Mouse (Mus musculus) CD4-positive, CD25-positive, alpha-beta regulatory T cell, adult 2 months (primary cell): ENCODE measurements at regions not wholly inside any gene's neighbourhood (a gene's known extent, or its start where the extent isn't known, plus 50 kb on each side); places are given as distances from the start of the nearest gene placed in this dataset.

Source experiments
- DNase-seq: peaks from one replicate; pipeline ENCODE4 v3.0.0-alpha.2; 2012; ENCODE audit warnings: low read depth, low spot score

DNA sequence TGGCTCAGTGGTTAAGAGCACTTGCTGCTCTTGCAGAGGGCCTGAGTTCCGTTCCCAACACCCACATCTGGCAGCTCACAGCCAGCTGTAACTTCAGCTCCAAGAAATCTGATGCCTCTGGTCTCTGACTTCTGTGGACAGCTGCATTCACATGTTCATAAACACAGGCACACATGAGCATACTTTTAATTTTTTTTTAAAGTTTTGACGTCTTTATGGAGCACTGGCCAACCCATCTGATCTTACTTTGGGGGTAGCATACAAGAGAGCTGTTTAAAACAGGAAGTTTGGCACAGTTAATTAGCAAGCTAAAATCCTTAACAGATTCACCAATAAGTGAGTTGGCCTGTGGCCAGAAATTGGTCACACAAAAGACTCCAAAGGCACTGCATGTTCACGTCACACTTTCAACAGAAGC is 81.2 kb upstream of the Atl2 start:
- DNase-seq, result no peak

DNA sequence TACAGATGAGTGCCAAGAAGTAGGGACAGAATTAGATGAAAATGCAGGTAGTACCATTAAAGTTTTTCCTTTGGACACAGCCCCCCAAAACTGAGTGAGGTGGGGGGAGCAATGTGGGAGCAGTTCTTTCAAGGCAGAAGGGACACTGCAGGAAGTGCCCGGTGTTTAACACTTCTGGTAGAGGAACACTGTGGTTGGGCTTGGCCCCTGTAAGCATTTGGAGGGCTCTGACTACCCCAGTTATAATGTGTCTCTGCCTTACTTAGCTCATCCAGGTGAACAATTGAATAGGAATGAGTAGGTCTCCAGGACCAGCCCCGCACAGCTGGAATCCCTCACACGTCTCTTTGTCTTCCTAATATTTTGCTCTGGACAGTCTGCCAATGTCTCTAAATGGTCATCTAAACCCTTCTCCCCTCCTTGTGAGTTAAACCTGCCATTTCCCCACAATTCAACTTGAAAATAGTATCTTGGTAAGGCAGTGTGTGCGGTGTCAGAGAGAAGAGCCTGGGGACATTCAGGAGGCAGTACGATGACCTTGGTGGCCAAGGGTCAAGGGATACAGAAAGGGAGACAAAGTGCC is 80.7 kb upstream of the Atl2 start:
- DNase-seq, result no peak

DNA sequence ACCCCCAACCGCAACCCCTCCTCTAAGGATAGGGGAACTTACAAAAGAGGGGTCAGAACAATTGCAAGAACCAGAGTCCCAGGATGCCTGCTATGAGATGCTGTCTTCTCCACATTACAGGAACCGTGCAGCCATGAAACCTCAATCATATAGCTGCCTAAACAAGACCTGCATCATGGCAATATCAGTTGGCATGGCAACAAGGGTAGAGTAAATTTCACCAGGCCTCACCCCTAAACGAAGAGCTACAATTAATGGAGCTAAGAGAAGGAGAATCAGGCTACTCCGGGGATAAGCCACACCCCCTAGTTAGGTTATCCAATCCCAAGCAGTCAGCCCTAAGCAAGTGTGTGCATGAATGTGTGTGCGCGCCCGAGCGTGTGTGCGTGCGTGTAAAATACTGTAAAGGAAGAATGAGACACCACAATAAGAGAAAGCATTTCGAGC is 80.1 kb upstream of the Atl2 start:
- DNase-seq, result peak; percentile 69

DNA sequence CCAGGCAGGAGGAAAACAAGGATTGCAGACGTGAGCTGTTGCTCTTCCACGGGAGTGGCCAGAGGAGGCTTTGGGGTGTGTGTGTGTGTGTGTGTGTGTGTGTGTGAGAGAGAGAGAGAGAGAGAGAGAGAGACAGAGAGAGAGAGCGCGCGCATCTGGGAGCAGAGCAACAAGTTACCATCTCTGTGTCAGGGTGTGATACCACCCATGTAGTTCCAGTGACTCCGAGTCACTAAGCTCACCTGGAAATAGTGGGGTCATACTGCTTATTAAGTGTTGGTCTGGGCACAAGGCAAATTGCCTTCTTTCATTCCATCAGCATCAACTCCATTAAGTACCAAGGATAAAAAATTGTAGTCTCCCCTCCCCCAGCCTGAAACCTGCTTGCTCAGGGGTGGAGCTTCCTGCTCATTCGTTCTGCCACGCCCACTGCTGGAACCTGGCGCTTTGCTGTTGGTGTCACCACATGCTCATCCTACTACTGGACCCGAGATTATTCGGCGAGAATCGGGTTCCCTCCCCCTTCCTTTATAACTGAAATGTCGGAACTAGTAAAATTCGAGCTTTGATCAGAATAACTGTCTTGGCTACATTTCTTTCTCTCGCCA is 79.3 kb upstream of the Atl2 start:
- peak; percentile 65 for DNase-seq

DNA sequence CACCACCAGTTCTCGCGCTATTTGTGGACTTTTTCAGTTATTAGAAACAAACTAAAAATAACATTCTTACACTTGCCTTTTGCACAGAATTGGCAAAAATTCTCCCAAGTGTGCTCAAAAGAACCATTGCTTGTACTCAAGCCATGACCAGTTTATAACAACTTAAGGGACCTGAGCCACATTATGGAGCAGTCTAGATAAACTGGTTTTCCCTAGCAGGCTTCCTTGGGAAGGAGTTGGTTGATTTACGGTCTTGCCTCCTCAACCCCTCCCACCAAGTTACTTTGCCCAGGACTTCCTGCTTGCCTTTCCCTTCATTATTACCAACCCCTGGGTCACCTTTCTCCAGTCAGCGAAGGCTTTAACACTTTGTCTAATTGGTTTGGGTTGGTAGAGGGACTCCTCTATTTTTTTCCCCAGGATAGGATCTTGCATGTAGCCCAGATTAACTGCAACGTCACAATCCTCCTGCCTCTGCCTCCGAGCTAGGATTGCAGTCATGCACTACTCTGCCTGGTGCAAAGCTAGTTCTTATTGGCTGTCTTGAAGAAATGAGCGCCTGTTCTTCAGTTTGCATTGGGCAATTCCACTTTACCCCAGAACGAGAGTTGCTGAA is 75.9 kb upstream of the Atl2 start:
- no peak for DNase-seq

DNA sequence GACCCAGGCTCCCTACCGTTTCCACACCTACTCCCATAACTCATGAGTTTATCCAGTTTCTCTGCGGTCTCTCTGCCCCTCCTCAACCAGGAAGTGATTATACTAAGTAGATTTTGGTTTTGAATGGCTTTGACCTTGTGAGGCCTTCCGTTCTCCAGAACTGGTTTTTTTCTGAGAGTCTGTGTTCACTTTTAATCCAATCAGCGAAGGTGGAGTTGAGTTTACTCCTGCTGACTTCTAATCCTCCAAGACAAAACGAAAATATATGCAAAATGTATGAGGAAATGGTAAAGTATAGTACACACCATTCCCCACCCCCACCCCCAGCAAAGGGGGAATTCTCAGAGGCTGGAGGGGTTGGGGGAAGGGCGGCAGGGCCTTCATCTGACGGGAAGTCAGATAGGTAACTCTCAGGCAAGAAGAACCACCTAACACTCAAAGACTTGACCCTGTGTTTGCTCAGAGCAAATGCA is 73.6 kb upstream of the Atl2 start:
- DNase-seq, result peak; percentile 38

DNA sequence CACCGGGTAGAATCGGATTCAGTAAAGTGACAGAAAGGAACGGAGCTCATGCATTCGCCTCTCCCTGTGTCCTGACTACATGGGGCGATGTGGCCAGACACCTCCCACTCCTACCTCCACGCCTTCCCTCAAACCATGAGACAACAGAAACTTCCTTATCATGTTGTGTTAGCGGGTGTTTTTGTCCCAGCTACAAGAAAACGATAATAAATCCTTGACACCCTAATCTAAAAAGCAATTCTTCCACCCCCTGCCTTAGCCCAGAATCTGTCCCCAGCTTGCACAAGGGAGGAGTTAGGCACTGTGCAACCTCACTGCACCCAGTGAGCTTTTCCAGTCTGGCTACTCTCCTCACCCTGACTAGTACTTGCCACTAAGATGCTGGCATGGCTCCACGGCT is 72.9 kb upstream of the Atl2 start:
- no peak for DNase-seq

DNA sequence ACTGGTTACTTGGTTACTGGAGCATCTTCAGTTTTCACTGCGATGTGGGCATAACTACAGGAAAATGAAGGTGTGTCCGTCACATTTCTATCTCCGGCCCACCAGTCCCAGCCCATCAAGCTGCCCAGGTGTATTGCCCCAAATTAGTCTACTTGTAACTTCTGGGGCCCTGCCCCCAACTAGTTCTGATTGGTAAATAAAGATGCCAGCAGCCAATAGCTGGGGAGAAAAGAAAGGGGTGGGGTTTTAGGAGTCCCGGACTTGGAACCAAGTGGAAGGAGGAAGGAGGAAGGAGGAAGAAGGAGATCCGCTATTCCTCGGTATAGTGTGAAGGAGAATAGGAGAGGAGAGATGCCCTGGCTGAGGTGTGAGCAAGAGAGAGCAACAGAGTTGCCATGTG is 71.1 kb upstream of the Atl2 start:
- no peak for DNase-seq

DNA sequence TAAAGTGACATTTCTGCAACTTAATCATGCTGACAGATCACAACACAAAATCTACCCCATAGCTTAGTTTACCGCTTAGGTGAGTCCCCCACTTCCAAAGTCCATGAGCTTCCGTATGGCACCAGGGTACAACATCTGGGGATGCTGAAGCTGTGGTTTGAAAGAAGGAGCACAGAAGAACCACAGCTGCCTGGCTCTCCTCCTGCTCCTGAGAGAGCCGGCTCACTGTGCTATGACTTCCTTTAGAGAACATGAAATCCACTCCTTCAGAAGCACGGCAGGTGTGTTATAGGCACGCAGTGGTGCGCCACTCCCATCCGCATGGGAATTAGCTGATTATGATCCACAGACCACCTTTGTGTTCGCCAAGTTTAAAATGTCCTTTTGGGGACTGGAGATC is 69.7 kb upstream of the Atl2 start:
- no peak for DNase-seq

DNA sequence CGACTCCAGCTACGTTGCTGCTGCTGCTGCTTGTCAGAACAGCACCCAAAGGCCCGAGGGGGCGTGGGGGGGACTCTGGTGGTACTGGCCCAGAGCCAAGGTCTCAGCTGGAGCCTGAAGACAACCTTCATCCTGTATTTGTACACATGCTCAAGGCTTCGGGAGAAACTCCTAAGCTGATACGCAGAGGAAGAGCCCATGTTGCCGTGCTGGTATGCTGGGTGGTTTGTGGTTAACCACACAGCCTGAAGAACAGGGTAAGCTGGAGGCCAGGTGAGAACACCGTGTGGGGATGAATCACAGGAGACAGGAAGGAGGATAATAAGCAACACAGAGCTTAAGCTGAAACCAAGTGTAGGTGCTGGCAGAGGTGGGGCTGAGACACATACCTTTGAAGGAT is 68.9 kb upstream of the Atl2 start:
- DNase-seq, result peak; percentile 76

DNA sequence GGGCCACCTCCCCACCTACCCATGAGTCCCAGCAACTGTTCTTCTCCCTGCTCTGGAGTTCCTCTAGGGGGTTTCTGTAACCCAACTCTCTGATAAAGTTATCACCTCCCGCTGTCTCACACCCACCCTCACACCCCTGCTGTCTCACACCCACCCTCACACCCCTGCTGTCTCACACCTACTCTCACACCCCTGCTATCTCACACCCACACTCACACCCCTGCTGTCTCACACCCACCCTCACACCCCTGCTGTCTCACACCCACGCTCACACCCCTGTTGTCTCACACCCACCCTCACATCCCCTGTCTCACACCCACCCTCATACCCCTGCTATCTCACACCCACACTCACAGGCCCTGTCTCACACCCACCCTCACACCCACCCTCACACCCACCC is 67.4 kb upstream of the Atl2 start:
- no peak for DNase-seq

DNA sequence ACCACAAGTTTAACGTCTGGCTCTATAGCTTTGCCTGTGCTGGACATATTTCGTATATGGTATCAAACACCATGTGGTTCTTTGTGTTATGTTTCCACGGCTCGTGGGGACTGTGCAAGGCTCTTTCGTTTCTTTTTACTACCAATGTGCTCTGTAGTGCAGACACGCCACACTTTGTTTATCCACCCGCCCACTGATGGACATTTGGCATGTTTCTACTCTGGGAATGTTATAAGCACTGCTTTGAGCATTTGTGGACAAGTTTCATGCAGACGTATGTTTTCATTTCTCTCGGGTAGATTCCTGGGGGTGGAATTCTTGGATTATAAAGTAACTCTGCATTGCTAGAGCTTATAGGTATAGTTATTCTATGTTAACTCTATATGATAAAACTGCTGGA is 65.5 kb upstream of the Atl2 start:
- DNase-seq, result no peak

DNA sequence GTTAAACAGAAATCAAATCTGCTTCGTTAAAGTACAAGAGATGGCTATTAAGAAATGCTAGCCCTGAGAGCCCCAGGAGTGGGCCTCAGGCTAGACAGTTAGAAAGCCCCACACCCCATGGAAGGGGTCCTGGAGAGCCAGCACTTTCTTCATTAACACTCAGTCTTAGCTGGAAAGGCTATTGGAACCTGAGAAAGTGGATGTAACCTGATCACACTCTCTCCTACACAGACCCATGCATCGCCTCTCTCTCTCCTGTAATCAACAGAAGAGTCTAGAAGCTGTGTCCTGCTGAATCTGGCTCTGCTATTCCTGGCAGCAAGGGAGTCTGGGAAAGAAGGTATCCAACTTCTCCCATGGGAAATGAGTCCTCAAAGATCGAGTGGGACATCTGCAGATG is 64.8 kb upstream of the Atl2 start:
- DNase-seq, result no peak

DNA sequence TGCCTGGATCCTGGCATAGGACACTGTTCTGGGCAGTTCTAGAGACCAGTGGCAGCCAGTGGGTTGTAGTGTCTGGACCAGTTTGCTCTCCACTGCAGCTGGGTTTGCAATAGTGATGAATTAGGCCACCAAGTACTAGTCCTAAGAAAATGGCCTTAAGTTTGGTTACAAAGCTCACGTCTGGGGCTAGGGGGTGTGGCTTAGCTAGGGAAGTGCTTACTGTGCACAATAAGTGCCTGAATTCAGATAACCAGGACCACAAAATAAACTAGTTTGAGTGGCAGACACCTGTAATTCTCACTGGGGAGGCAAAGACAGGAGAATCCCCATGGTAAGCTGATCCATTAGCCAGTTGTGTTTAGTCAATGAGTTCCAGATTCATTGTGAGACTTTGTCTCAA is 59.3 kb upstream of the Atl2 start:
- no peak for DNase-seq

DNA sequence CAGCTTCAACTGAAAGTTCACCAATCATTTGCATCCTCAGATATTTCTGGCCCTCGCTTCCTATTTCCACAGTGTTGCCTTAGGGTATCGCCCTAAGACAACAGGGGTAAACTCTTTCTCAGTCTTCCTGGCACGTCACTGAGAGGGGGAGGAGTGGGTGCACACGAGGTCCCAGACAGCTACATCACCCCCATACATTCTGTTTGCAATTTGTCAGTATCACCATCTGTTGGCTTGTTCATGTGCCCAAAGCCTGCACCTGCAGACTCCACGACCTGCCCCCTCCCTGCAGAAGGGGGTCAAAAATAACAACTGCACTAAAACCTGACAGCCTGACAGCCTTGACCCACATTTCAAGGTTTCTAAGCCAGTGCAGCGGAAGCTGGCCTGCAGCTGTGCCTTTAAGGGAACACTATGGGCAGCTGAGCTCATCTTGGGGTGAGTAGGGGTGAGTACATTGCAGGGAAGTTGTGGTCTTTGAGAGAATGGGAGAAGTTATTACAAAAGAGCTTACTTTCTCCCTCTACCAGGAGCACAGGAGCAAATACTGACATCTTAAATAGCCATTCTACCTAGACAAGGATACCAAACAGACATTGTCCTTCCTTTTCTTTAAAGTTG is 58.8 kb upstream of the Atl2 start:
- DNase-seq, result no peak

DNA sequence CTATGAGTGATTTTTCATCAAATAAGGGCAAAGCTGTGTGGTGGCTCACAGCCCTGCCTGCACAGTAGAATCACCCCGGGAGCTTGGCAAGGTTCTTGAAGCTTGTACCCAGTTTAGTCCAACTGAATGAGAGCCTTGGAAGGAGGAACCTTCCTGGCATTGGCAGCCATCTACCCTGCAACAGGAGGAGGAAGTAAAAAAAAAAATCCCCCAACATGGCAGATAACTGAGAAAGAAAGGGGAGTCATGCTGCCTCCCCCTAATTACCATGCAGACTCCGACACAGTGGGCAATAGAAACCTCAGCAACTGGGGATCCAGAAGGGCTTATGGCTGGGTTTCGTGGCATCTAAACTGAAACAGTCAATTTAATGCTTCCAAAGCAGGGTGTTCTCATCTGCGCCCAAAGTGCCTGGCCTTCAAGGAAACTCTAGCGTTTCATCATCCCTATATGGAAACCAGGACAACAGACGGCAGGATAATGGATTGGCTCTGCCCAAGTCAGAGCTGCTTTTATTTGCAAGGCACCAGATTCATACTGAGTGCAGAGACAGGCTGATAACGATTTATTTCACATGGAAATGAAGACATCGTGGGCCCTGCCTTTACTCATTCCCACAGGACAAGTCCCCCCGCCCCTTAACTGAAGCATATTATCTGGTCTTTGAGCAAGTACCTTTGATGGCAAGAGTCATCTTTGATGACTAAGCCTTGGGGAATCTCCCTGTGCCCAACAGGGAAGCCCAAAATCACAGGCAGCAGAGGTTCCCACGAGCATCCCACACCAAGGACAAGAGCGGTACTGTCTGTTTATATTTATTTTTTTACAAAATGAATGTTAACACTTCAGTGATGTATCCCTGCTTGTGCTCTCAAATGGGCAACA is 52.9 kb upstream of the Atl2 start:
- no peak for DNase-seq
